Mouse (Mus musculus) small intestine, adult 2 months (tissue): ENCODE results near the gene Gm8764.
"Not testable (repeated sequence)": the region's sequence is repeated elsewhere in the genome, so short reads cannot be mapped to it uniquely, and the experiment has no call there.

Experiments used
- CTCF ChIP-seq: fragments of 200-500 bp; IDR thresholded peaks from 2 replicates; pipeline ENCODE4 v1.5.1; 2012; ENCODE audit warnings: low read depth, mild to moderate bottlenecking, control low read depth, inconsistent platforms, low read length, moderate library complexity, mixed read lengths; ENCODE audit not compliant: insufficient replicate concordance, insufficient read length; ENCODE audit errors: extremely low read depth
- POLR2A ChIP-seq: fragments of 200-500 bp; IDR thresholded peaks from 2 replicates; pipeline ENCODE4 v1.6.1; 2012; ENCODE audit warnings: low read depth, mild to moderate bottlenecking, control low read depth, inconsistent platforms, low read length, moderate library complexity

GRCm38 (mm10) chr10:104193742-104194141, 33.9 kb downstream of the Gm8764 start, which contains the start of gene Gm4340:
- TF ChIP-seq POLR2A, CTCF: not testable (repeated sequence)
